Mouse (Mus musculus) hindbrain, embryonic 10.5 days (tissue): ENCODE data around the gene Pop4. TPM values are rescaled to one million over a fixed set of nuclear protein-coding genes. Genes with fewer than 3 reads are reported as not detected.

Experiments used
- DNase-seq: peaks from one replicate; pipeline ENCODE4 v3.0.0-alpha.2; 2017; ENCODE audit warnings: low spot score
- H3K27ac ChIP-seq: fragments of 300-500 bp; sonication (generic); 2 replicates; pipeline ENCODE4 v1.5.1; 2016; ENCODE audit warnings: mild to moderate bottlenecking, moderate library complexity
- H3K27me3 ChIP-seq: fragments of 300-500 bp; sonication (generic); 2 replicates; pipeline ENCODE4 v1.6.1; 2016; ENCODE audit warnings: mild to moderate bottlenecking; ENCODE audit not compliant: poor library complexity, insufficient read depth, severe bottlenecking
- H3K36me3 ChIP-seq: fragments of 300-500 bp; sonication (generic); 2 replicates; pipeline ENCODE4 v1.6.1; 2016; ENCODE audit warnings: mild to moderate bottlenecking, moderate library complexity
- H3K4me1 ChIP-seq: fragments of 300-500 bp; sonication (generic); replicated peaks from 2 replicates; pipeline ENCODE4 v1.6.1; 2016; ENCODE audit warnings: mild to moderate bottlenecking
- H3K4me3 ChIP-seq: fragments of 300-500 bp; sonication (generic); 2 replicates; pipeline ENCODE4 v1.5.1; 2016; ENCODE audit warnings: mild to moderate bottlenecking, moderate library complexity
- H3K9me3 ChIP-seq: fragments of 300-500 bp; sonication (generic); 2 replicates; pipeline ENCODE4 v1.6.1; 2016; ENCODE audit warnings: mild to moderate bottlenecking, moderate library complexity
- WGBS: fragments of 180-500 bp; shearing (Covaris S2); methylation state at CpG from one replicate; pipeline ENCODE4 v1.1.7; 2016; 5-methylcytosine and 5-hydroxymethylcytosine counted together
- polyA plus RNA-seq: library from polyadenylated mRNA; unstranded; fragments of >200 nt; fragmentation: Nextera tagmentation; extraction: Ambion mirVana; gene quantifications from 2 replicates; pipeline ENCODE4 v1.2.1, GENCODE M21; 2016

The Pop4 gene
- polyA plus RNA-seq, 1 experiment from 2014 or later: 92.3 TPM

DNA sequence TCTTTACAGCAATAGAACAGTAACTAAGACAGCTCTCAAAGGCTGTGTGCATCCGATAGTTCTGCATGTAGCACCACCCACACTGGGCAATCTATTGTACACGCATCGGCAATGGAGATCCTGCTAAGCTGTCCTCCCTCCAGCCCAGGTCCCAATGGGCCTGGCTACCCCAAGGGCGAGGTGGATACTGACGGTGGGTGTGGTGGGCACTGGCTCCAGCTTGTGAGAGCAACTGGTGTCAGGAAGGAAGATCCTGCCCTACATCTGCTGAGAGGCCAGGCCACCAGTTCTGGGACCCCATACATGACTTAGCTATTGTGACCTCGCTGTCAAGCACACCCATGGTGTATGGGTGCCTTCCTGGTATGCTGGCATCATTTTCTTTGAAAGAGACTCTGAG, 55.5 kb downstream of the Pop4 start:
- DNase-seq: no peak
- no peaks in the 10 kb centered on the region for H3K27me3 ChIP-seq
- no peak overlapping the region for H3K27ac ChIP-seq
- peaks cover 13% of the 10 kb centered on the region; the same call in 1 of the 2 replicates for H3K36me3 ChIP-seq
- H3K9me3 ChIP-seq: no peaks in the 10 kb centered on the region
- no peak overlapping the region for H3K4me3 ChIP-seq
- H3K4me1 ChIP-seq: 0 out of 2 replicates have a peak, but pooled peaks cover 5% of the 10 kb centered on the region
- 90% methylated on average over 6 of the region's 6 CpGs for WGBS

- no peak overlapping the region for H3K27ac ChIP-seq
- H3K4me1 ChIP-seq: 0 out of 2 replicates have a peak, but pooled peaks cover 5% of the 10 kb centered on the region
- no peak for DNase-seq
- H3K4me3 ChIP-seq: no peak overlapping the region
- no peaks in the 10 kb centered on the region for H3K27me3 ChIP-seq
- H3K9me3 ChIP-seq: no peaks in the 10 kb centered on the region
- peaks cover 11% of the 10 kb centered on the region; the same call in 1 of the 2 replicates for H3K36me3 ChIP-seq
- 75% methylated on average over 7 of the region's 7 CpGs for WGBS
Measured at GRCm38 (mm10) chr7:38215281-38215680, 55.9 kb downstream of the Pop4 start.

- peaks cover 4% of the 10 kb centered on the region; the same call in 1 of the 2 replicates for H3K36me3 ChIP-seq
- H3K9me3 ChIP-seq: no peaks in the 10 kb centered on the region
- no peak for DNase-seq
- WGBS: 69% methylated on average over 5 of the region's 5 CpGs
- H3K4me3 ChIP-seq: no peak overlapping the region
- H3K4me1 ChIP-seq: peaks cover 5% of the 10 kb centered on the region; the same call in 1 of the 2 replicates
- no peaks in the 10 kb centered on the region for H3K27me3 ChIP-seq
- no peak overlapping the region for H3K27ac ChIP-seq
Measured at GRCm38 (mm10) chr7:38214473-38215214, 56.6 kb downstream of the Pop4 start.

DNA sequence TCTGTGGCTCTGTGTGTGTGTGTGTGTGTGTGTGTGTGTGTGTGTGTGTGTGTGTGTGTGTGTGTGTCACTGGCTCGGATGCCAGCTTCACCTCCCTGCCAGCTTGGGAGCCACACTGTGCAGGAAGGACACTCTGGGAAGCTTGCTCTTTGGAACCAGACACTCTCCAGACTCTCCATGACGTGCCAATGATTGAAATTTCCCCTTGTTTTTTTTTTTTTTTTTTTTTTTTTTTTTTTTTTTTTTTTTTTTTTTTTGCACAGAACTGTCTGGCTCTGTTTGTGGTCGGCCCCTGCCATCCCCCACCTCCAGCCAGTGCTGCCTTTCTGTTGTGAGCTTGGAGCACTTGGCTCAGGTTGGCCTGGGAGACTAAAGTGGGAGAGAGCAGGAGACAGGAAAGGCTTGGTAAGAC, 58.6 kb downstream of the Pop4 start:
- H3K4me1 ChIP-seq: peaks cover 5% of the 10 kb centered on the region; the same call in 1 of the 2 replicates

More for the DNA sequence above, 58.6 kb downstream of the Pop4 start:
- Histone ChIP-seq H3K27ac (no peak overlapping the region), H3K9me3 (no peaks in the 10 kb centered on the region), H3K27me3 (no peaks in the 10 kb centered on the region), H3K36me3 (no peaks in the 10 kb centered on the region), H3K4me3 (no peak overlapping the region)
- no peak for DNase-seq
- 50% methylated on average over 3 of the region's 3 CpGs for WGBS

Other genes starting within 250 kb of the Pop4 start
- 33.4 and 40.1 TPM in 2 replicates for gene Uri1, start 247.9 kb downstream of the Pop4 start, polyA plus RNA-seq
- 66.1 and 92.1 TPM in 2 replicates for gene Ccne1, start 163.9 kb downstream of the Pop4 start, polyA plus RNA-seq
- 15.1 and 15.2 TPM in 2 replicates for gene 1600014C10Rik, start 88.2 kb downstream of the Pop4 start, polyA plus RNA-seq
- gene Plekhf1, start 43.4 kb downstream of the Pop4 start, polyA plus RNA-seq: 2.5 and 3.2 TPM in 2 replicates